Mouse (Mus musculus) inflammation-experienced regulatory T-cells, adult 6 months (primary cell): ENCODE measurements around the gene Grin2b. TPM values are rescaled to one million over a fixed set of nuclear protein-coding genes. Genes with fewer than 3 reads are reported as not detected.

ENCODE experiments used
- ATAC-seq: one replicate; pipeline ENCODE4 v1.8.0; 2017
- polyA plus RNA-seq, 3 experiments: library from polyadenylated mRNA; unstranded; fragments of 100-300 nt; shearing (Covaris generic); gene quantifications; one replicate each; pipeline ENCODE4 v1.2.1; 2017

Grin2b gene
- polyA plus RNA-seq, 3 experiments from 2014 or later = 0.23 TPM; not detected in 2

DNA sequence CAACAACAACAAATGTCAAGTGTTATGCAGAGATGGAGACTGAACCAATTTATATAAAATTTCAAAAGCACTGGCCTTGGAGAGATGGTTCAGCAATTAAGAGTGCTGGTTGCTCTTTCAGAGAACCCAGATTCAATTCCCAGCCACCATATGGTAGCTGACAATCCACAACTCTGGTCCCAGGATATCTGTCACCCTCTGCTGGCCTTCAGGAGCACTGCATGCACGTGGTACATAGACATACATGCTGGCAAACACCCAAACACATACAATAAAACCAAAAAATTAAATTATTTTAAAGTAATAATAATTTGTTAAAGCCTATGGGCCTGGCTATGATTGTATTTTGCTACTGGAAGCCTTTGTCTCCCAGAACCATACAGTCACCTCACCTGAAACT lies 77.0 kb downstream of the Grin2b start:
- no peak for ATAC-seq

- ATAC-seq = no peak
Observed at GRCm38 (mm10) chr6:136079991-136080734, 93.1 kb downstream of the Grin2b start.

- no peak for ATAC-seq
Observed at GRCm38 (mm10) chr6:136072326-136073054, 100.8 kb downstream of the Grin2b start.

- no peak for ATAC-seq
Observed at GRCm38 (mm10) chr6:136070101-136070500, 103.2 kb downstream of the Grin2b start.

- ATAC-seq = no peak
Observed at GRCm38 (mm10) chr6:136053346-136053745, 120.0 kb downstream of the Grin2b start.

- no peak for ATAC-seq
Observed at GRCm38 (mm10) chr6:136050346-136050745, 123.0 kb downstream of the Grin2b start.

- no peak for ATAC-seq
Observed at GRCm38 (mm10) chr6:136048084-136048483, 125.2 kb downstream of the Grin2b start.

DNA sequence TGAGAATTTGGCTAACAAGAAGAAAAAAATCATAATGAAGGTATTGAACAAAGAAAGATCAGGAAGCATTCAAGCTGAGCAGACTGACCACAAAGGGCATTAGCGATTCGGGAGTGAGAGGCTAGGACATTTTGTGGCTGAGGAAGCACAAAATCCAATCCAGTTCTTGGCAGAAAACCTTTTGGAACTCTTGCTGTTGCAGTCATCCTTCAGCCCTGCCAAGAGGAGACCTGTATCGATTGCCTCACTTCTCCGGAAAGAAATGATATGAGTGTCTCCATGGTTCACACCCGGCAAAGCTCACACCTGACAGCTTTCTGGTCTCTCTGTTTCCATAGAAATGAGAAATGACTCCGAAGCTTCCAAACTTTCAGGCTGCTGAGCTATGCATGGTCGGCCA lies 127.2 kb downstream of the Grin2b start:
- no peak for ATAC-seq

DNA sequence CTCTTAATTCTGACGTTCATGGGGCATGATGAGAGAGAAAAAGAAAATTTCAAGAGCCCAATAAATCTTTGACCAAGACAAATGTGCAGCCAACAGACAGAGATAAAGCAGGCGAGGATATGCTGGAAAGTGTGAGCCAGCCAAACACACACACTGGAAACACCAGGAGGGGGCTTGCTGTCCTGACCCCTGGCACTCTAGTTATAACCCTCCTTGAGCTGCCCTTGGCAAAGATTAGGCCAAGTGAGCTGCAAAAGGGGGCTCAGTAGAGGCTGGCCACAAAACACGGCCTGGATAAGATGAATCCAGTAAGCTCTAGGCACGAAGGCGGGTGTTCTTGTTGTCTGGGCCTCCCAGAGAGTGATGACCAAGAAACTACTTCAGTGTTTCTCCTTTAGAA lies 128.8 kb downstream of the Grin2b start:
- no peak for ATAC-seq

- no peak for ATAC-seq
Observed at GRCm38 (mm10) chr6:136042375-136042774, 130.9 kb downstream of the Grin2b start.

GRCm38 (mm10) chr6:136041821-136042220 lies 131.5 kb downstream of the Grin2b start:
- ATAC-seq = no peak

DNA sequence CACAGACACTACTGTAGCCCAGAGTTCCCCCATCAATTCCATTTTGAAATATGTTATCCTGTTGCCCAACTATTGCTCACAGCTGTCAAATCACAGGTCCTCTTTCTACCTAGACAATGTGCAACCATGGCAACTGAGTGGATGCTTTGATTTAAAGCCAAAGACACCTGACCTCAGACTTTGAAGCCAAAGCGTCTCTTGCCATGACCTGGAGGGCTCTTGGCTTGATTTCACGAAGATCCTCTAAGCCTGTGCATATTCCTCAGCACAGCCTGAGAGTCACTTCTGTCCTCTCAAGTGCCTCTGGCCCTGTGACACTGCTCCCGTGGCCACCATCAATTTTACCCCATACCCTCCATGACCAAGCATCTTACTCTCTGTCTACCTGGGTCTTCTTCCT lies 132.4 kb downstream of the Grin2b start:
- ATAC-seq = no peak

DNA sequence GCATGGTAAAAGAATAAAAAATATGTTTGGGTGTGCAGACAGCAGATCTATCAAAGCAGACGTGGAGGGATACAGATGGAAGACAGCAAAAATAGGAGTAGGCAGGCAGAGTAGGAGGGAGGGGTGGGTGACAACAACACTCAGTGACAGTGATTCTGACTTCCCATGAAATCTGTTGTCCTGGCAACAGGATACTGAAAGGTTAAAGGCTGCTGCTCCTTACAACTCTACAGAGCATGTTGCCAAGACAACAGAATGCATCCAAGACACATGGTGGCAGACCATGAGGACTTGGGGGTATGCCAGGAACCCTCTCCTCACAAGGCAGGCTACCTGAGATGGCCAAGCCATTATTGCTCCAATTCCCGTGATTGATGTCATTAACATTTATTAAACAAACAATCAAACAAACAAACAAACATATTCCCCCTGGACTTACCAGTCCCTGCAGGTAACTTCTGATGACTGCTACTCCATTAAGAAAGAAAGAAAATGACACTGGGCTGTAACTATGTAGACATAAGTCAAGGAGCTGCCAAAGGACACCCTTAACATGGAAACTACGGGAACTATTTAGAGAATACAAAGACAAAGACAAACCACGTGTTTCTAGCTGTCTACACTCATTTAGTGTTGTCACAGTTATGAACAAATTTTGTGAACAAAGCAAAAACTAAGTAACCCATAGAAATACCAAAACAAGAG lies 143.9 kb downstream of the Grin2b start:
- no peak for ATAC-seq

DNA sequence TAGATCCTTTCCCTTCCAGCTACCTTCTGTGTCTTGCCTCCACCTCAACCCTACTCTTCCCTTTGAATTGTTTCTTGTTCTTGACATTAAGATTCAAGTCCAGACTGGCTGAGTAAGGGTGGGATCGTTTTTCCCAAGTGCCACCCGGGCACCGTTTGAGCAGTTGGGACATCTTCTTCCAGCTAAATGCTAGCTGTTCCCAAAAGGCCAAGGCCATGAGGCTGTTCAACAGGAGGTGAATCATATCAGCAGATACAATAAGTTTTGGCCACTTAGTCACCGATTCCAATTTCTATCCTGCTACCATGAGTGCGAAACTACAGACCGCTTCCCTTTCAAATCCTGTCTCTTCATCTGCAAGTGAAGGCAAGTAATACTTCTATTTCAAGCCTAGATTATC lies 146.4 kb downstream of the Grin2b start:
- ATAC-seq = no peak

GRCm38 (mm10) chr6:136025801-136026200 lies 147.5 kb downstream of the Grin2b start:
- no peak for ATAC-seq

GRCm38 (mm10) chr6:136020460-136020859 lies 152.9 kb downstream of the Grin2b start:
- ATAC-seq = no peak

- no peak for ATAC-seq
Observed at GRCm38 (mm10) chr6:136018962-136019361, 154.3 kb downstream of the Grin2b start.

- no peak for ATAC-seq
Observed at GRCm38 (mm10) chr6:136013556-136014380, 159.5 kb downstream of the Grin2b start.

DNA sequence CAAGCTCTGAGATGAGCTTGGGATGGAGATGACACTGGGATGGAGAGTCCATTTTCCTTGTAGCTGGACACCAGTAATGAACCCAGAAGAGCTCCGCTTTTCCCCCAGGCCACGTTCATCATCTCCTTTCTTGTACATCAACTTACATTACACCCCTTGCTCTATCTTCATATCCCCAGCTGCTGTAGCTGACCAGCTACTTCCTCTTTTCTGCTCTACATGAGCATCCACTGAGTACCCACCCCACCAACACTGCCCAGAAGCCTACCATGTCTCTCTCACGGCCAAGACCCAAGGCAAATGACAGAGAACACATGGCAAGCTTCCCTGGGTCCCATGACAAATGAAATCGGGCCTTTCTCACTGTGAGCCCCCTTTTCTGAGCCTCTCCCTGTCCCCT lies 161.8 kb downstream of the Grin2b start:
- ATAC-seq = no peak

DNA sequence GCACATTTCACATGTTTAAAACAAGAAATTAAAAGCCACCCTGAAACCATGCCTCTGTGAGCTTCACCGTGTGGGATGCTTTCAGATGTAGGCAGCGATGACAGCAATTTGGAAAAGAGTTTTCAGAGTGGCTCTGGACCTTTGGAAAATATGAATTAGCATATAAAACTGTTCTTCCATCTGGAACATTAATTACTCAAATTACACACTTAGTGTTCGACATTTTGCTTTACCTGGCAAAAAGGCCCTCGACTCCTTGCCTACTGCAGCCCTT lies 162.3 kb downstream of the Grin2b start:
- ATAC-seq = no peak

DNA sequence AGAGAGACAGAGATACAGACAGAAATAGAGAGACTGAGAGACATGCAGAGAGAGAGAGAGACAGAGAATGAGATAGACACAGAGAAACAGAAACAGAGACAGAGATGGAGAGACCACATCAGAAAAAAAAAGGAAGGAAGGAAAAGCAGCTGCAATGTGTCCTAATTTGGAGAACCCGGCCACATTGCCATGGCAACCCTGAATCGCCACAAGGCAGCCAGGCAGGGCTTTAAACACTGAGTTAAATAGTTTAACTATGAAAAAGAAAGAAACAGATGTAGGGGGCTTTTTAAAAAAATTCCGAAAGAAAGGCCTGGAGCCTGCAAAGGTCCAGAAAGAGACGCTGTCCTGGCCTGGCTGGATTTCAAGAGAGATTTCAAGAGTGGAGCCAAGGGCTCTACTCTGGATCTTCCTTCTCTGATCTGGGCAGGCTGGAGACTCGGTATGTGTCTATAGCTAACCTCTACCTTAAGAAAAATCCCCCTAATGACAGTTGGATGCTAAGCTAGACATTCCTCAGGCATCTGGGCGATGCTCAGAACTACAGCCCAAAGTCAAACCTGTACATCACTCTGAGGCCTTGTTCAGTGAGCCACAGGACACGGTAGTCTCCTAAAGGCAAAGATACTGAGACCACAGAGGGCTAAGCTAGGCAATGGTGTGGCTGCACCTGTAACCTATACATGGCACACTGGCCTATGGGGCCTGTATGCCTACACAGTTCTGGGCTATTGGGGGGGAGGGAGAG lies 162.8 kb downstream of the Grin2b start:
- ATAC-seq = no peak

DNA sequence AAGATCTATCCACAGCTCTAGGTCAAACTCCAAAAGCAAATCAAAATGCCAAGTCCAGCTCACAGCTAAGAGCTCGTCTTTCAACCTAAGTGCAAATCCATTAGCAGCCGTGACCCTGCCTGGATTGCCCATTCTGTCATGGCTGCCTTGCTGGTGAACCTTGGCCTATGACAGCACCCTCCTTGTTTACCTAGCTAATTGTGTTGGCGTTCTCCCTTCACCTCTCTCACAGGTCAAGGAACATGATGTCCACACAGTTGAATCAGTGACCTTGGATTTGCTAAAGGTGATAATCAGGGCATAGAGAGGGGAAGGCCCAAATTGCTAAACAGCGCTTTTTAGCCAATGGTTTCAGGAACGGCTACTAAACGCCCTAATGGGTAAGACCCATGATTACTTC lies 165.2 kb downstream of the Grin2b start:
- no peak for ATAC-seq
